Mouse (Mus musculus) macrophage (primary cell): ENCODE measurements around the gene Lrr1. TPM values are rescaled to one million over a fixed set of nuclear protein-coding genes. Genes with fewer than 3 reads are reported as not detected.

ENCODE experiments used
- H3K27ac ChIP-seq: fragments of 350-480 bp; formaldehyde crosslinking; 2 replicates; pipeline ENCODE4 v1.9.0; 2021
- H3K36me3 ChIP-seq: fragments of 350-480 bp; formaldehyde crosslinking; 2 replicates; pipeline ENCODE4 v1.9.0; 2021; ENCODE audit errors: inconsistent target
- H3K4me3 ChIP-seq: fragments of 350-480 bp; formaldehyde crosslinking; 2 replicates; pipeline ENCODE4 v1.9.0; 2021; ENCODE audit errors: inconsistent target
- H3K79me2 ChIP-seq: fragments of 350-480 bp; formaldehyde crosslinking; 2 replicates; pipeline ENCODE4 v1.9.0; 2021; ENCODE audit errors: inconsistent target
- WGBS: methylation state at CpG from one replicate; pipeline ENCODE4 v1.1.7; 2026; ENCODE audit warnings: inconsistent platforms; ENCODE audit not compliant: missing documents; 5-methylcytosine and 5-hydroxymethylcytosine counted together
- polyA plus RNA-seq: library from polyadenylated mRNA; stranded (reverse); fragments of 250-400 nt; gene quantifications from 3 replicates; pipeline ENCODE4 v1.2.4, GENCODE M21; 2018; ENCODE audit warnings: inconsistent platforms
- total RNA-seq, 78 experiments: library from RNA; depleted of rRNA; stranded (reverse); fragments of 250-400 nt; gene quantifications; 1 replicate in 9 of 78; 2 replicates in 24 of 78; 3 replicates in 43 of 78; 4 replicates in 2 of 78; pipeline ENCODE4 v1.2.4; 2018; ENCODE audit warnings: inconsistent platforms in 56 of 78

The Lrr1 gene
- total RNA-seq (2018; cell fraction: chromatin; rRNA removed) = 1 to 10 TPM in 2 of 26 experiments, under 1 TPM in 4, not detected in 20; 0.48 to 2.8 (median 0.71) TPM
- total RNA-seq (2018; cell fraction: cytosol; rRNA removed) = 1 to 10 TPM in 6 of 26 experiments, under 1 TPM in 20; 0.15 to 1.4 (median 0.61) TPM
- total RNA-seq (2018; cell fraction: nucleus; rRNA removed) = 1 to 10 TPM in 6 of 26 experiments, under 1 TPM in 2, not detected in 18; 0.60 to 5.2 (median 1.6) TPM
- polyA plus RNA-seq = 0.79 to 5.0 TPM (median 0.95 TPM) in 3 replicates

GRCm38 (mm10) chr12:69168461-69169106 lies at the start of gene Lrr1:
Gene Lrr1 (plus strand): TSS chr12:69168814.
- under 1% methylated on average over 40 of the region's 40 CpGs for WGBS
- Histone ChIP-seq H3K27ac (peak within 1 kb of the TSS; percentile 98), H3K36me3 (no peaks in the 10 kb centered on the region), H3K79me2 (peaks cover 23% of the 10 kb centered on the region), H3K4me3 (peak within 1 kb of the TSS; percentile 81)

GRCm38 (mm10) chr12:69119908-69120307 lies 48.7 kb upstream of the Lrr1 start:
- 92% methylated on average over 6 of the region's 6 CpGs for WGBS
- Histone ChIP-seq H3K36me3 (no peaks in the 10 kb centered on the region), H3K27ac (no peak overlapping the region), H3K4me3 (no peak overlapping the region), H3K79me2 (no peaks in the 10 kb centered on the region)

DNA sequence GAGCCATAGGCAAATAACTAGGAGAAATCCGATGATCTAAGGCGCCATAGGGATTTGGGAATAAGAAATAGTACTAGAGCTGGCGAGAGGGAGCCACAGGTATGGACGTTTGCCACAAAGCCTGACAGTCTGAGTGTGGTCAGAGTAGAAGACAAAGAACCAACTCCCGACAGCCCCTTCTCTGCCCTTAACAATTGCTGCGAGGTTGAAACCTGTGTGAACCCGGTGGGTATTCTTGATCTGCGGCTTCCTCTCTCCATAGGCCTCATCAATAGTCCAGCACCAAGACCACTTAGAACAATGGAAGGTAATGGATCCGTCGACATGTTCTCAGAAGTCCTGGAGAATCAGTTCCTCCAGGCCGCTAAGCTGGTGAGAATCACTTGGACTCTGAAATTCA lies 45.8 kb upstream of the Lrr1 start:
- H3K36me3 ChIP-seq = no peaks in the 10 kb centered on the region
- H3K4me3 ChIP-seq = no peak overlapping the region
- 90% methylated on average over 11 of the region's 11 CpGs for WGBS
- H3K27ac ChIP-seq = no peak overlapping the region
- H3K79me2 ChIP-seq = no peaks in the 10 kb centered on the region

DNA sequence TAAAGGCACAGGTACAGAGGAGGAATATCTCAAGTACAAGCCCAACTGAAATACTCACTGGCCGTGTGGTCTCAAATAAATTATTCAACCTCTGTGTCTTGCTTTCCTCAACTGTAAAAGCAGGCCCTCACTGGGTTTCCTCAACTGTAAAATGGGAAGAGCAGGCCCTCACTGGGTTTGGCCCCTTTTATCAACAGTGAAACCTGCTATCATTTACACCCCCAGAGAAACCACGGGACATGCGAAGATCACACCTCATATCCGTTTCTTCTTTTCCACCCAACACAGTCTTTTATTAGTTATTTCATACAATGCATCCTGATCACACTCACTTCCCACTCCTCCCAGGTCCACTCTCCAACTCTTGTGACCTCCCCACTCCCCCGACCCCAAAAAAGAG lies 43.5 kb upstream of the Lrr1 start:
- 93% methylated on average over 5 of the region's 5 CpGs for WGBS
- Histone ChIP-seq H3K4me3 (no peak overlapping the region), H3K27ac (no peak overlapping the region), H3K36me3 (no peaks in the 10 kb centered on the region), H3K79me2 (no peaks in the 10 kb centered on the region)

- Histone ChIP-seq H3K79me2 (no peaks in the 10 kb centered on the region), H3K27ac (no peak overlapping the region), H3K4me3 (no peak overlapping the region), H3K36me3 (no peaks in the 10 kb centered on the region)
- WGBS = 95% methylated on average over 5 of the region's 5 CpGs
These were observed 41.4 kb upstream of the Lrr1 start for GRCm38 (mm10) chr12:69127170-69127569.

GRCm38 (mm10) chr12:69127626-69128025 lies 41.0 kb upstream of the Lrr1 start:
- Histone ChIP-seq H3K36me3 (no peaks in the 10 kb centered on the region), H3K27ac (no peak overlapping the region), H3K79me2 (no peaks in the 10 kb centered on the region), H3K4me3 (no peak overlapping the region)
- 95% methylated on average over 3 of the region's 3 CpGs for WGBS

DNA sequence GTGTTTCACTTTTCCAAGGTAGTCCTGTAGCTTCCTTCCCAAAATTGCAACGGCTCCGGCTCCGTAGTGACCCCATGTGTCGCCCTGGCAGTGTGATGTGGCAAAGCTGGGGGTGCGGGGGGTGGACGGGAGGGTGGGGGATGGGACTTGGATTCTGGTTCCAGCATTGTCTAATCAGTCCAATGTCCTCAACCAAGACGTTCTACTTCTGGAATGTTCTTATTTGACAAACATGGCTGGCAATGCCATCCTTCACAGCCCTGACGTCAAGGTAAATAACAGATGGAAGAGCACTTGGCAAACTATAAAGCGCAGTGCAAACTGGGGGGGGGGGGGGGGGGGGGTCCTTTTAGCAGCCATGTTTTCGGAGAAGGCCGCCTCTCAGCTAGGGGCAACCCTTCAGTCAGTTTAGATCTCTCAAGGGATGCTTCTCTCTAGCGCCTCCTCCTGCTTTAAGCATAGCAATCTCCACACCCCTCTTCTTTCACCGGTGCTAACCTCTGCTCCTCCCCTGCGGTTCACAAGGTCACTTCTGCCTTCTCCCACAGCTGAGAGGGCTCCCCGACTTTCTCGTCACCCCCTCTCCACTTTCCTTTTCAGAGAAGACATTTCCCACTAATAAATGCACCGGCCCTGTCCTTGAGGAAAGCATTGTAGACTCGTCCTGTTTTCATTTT lies 38.8 kb upstream of the Lrr1 start:
- peak overlapping the region; percentile 5; the same call in 1 of the 2 replicates for H3K4me3 ChIP-seq
- H3K27ac ChIP-seq = no peak overlapping the region
- H3K79me2 ChIP-seq = no peaks in the 10 kb centered on the region
- WGBS = 56% methylated on average over 12 of the region's 18 CpGs
- H3K36me3 ChIP-seq = no peaks in the 10 kb centered on the region

GRCm38 (mm10) chr12:69130486-69130885 lies 38.1 kb upstream of the Lrr1 start:
- Histone ChIP-seq H3K4me3 (peak overlapping the region; percentile 5; the same call in 1 of the 2 replicates), H3K36me3 (no peaks in the 10 kb centered on the region), H3K79me2 (no peaks in the 10 kb centered on the region), H3K27ac (no peak overlapping the region)
- 67% methylated on average over 11 of the region's 12 CpGs for WGBS

DNA sequence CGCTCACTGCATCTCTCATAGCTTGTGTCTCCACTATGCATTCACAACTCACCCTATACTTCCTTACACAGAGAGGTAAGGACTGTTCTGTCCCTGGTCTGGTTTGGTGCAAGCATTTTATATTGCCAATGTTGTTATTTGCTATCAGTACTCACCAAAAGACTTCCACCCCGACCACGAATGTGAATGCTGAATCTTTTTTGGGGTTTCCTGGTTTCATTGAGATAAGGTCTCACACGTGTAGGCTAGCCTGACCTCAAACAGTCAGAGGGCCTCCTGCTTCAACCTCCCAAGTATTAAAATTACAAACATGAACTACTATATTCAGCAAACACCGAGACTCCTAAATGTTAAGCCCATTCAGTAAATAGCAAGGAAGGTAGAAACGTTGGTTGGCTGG lies 37.3 kb upstream of the Lrr1 start:
- no peaks in the 10 kb centered on the region for H3K79me2 ChIP-seq
- no peak overlapping the region for H3K27ac ChIP-seq
- 45% methylated on average over 6 of the region's 6 CpGs for WGBS
- no peak overlapping the region for H3K4me3 ChIP-seq
- no peaks in the 10 kb centered on the region for H3K36me3 ChIP-seq

DNA sequence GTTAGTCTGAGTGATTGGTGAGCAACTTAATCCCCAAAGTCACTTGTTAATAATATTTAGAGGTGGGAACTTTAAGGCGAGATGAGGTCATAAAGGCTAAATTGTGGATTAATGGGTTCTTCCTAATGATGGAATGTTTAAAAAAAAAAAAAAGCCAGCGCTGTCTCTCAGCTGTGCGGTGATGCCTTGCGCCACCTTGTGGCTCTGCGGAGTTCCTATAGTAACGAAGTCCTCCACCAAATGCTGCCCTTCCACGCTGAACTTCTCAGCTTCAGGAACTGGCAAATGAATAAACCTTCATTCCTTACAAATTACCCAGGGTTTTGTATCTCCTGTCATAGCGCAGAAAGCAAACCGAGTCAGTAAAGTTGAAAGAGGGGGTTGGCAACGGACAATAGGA lies 36.6 kb upstream of the Lrr1 start:
- Histone ChIP-seq H3K79me2 (no peaks in the 10 kb centered on the region), H3K4me3 (no peak overlapping the region), H3K27ac (no peak overlapping the region), H3K36me3 (no peaks in the 10 kb centered on the region)
- 22% methylated on average over 10 of the region's 10 CpGs for WGBS

DNA sequence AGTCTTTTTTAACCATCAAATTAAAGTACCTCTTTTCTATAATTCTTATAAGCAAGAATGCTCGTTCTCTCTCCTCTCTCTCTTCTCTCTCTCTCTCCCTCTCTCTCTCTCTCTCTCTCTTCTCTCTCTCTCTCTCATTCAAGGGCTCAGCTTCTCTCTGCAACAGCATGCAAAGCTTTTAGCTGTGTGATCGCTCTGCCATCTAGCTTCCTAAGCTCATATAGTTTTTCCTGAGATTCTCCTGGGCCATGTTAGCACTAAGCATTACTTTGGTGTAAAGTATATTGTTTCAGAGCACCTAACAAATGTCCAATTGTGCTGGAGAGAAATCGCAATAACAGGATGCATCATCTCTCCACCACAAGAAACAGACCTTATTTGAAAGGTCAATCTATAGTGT lies 29.4 kb upstream of the Lrr1 start:
- Histone ChIP-seq H3K36me3 (no peaks in the 10 kb centered on the region), H3K79me2 (no peaks in the 10 kb centered on the region), H3K27ac (no peak overlapping the region), H3K4me3 (no peak overlapping the region)
- 91% methylated on average over 3 of the region's 3 CpGs for WGBS

GRCm38 (mm10) chr12:69139841-69140240 lies 28.8 kb upstream of the Lrr1 start:
- H3K4me3 ChIP-seq = no peak overlapping the region
- H3K27ac ChIP-seq = no peak overlapping the region
- 95% methylated on average over 7 of the region's 7 CpGs for WGBS
- H3K79me2 ChIP-seq = no peaks in the 10 kb centered on the region
- H3K36me3 ChIP-seq = no peaks in the 10 kb centered on the region

- Histone ChIP-seq H3K27ac (no peak overlapping the region), H3K79me2 (no peaks in the 10 kb centered on the region), H3K36me3 (no peaks in the 10 kb centered on the region), H3K4me3 (no peak overlapping the region)
- 85% methylated on average over 5 of the region's 6 CpGs for WGBS
These were observed 25.2 kb upstream of the Lrr1 start for GRCm38 (mm10) chr12:69143460-69143859.

DNA sequence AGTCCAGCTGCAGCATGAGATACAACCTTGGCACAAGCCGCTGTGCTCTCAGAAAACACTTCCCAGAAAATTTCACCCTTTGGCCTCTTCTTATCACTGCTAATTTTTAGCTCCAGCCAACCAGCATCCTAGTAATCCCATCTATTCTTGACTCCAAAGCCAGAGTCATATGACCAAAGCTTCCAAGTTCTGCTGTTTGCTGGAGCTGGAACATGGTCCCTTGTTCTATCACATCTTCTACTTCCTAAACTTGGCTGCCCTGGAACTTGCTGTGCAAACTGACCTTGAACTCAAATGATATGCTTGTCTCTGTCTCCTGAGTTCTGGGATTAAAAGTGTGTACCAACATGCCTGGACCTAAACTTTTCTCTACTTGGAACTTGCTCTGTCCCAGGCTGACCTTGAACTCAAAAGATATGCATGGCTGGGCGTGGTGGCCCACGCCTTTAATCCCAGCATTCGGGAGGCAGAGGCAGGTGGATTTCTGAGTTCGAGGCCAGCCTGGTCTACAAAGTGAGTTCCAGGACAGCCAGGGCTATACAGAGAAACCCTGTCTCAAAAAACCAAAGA lies 21.4 kb upstream of the Lrr1 start:
- Histone ChIP-seq H3K79me2 (no peaks in the 10 kb centered on the region), H3K4me3 (no peak overlapping the region), H3K27ac (no peak overlapping the region), H3K36me3 (no peaks in the 10 kb centered on the region)
- 90% methylated on average over 2 of the region's 5 CpGs for WGBS

- H3K79me2 ChIP-seq = no peaks in the 10 kb centered on the region
- H3K27ac ChIP-seq = no peak overlapping the region
- H3K36me3 ChIP-seq = no peaks in the 10 kb centered on the region
- WGBS = 95% methylated on average over 12 of the region's 13 CpGs
- no peak overlapping the region for H3K4me3 ChIP-seq
These were observed 18.6 kb upstream of the Lrr1 start for GRCm38 (mm10) chr12:69150049-69150448.
